Mouse (Mus musculus): ENCODE measurements at regions not wholly inside any gene's neighbourhood (a gene's known extent, or its start where the extent isn't known, plus 50 kb on each side); places are given as distances from the start of the nearest gene placed in this dataset.

- TF ChIP-seq FOSL1 (IDR thresholded peaks at IDR 0.05; ENCODE audit: insufficient read depth, low read length, poor library complexity, severe bottlenecking) = no peak
- TF ChIP-seq USF1 (IDR thresholded peaks at IDR 0.05; ENCODE audit: low read depth) = no peak
- no peak for TF ChIP-seq MYOD1 (IDR thresholded peaks at IDR 0.05; ENCODE audit: control insufficient read depth, insufficient read length, low read depth)
- TF ChIP-seq MYOG (IDR thresholded peaks at IDR 0.05; ENCODE audit: control insufficient read depth, extremely low read depth, insufficient read length) = no peak
- no peaks in the 10 kb centered on the region for H3K27me3 ChIP-seq (ENCODE audit: control insufficient read depth, insufficient read depth, insufficient read length)
- no peak overlapping the region for H3K4me3 ChIP-seq (ENCODE audit: insufficient read depth, poor library complexity, severe bottlenecking)
These were observed 279.8 kb upstream of the Tle1 start for GRCm38 (mm10) chr4:72480535-72480934.

GRCm38 (mm10) chr4:72469236-72469875 lies 268.6 kb upstream of the Tle1 start:
- Histone ChIP-seq H3K79me2 (ENCODE audit: control insufficient read depth, insufficient read depth) (no peaks in the 10 kb centered on the region), H3K4me3 (ENCODE audit: insufficient read depth, poor library complexity, severe bottlenecking) (no peak overlapping the region), H3K36me3 (ENCODE audit: control insufficient read depth, insufficient read depth) (no peaks in the 10 kb centered on the region), H3K27me3 (ENCODE audit: control insufficient read depth, insufficient read depth, insufficient read length) (no peaks in the 10 kb centered on the region), H3K79me3 (ENCODE audit: low read depth) (no peaks in the 10 kb centered on the region), H3ac (ENCODE audit: control insufficient read depth, insufficient read length, low read depth) (no peak overlapping the region)
- TF ChIP-seq MYOG (IDR thresholded peaks at IDR 0.05; ENCODE audit: control insufficient read depth, extremely low read depth, insufficient read length) (no peak), CTCF (IDR thresholded peaks at IDR 0.05; ENCODE audit: control insufficient read depth, insufficient read depth, insufficient read length) (no peak), FOSL1 (IDR thresholded peaks at IDR 0.05; ENCODE audit: insufficient read depth, low read length, poor library complexity, severe bottlenecking) (no peak), CEBPB (IDR thresholded peaks at IDR 0.05; ENCODE audit: low read depth) (no peak), USF1 (IDR thresholded peaks at IDR 0.05; ENCODE audit: low read depth) (no peak), MAX (IDR thresholded peaks at IDR 0.05) (no peak), MYOD1 (IDR thresholded peaks at IDR 0.05; ENCODE audit: control insufficient read depth, insufficient read length, low read depth) (no peak)

More at GRCm38 (mm10) chr4:72480535-72480934, 279.8 kb upstream of the Tle1 start:
- Histone ChIP-seq H3K79me3 (ENCODE audit: low read depth) (no peaks in the 10 kb centered on the region), H3K79me2 (ENCODE audit: control insufficient read depth, insufficient read depth) (no peaks in the 10 kb centered on the region), H3K36me3 (ENCODE audit: control insufficient read depth, insufficient read depth) (no peaks in the 10 kb centered on the region), H3ac (ENCODE audit: control insufficient read depth, insufficient read length, low read depth) (no peak overlapping the region)

GRCm38 (mm10) chr4:72444177-72444770 lies 243.6 kb upstream of the Tle1 start:
- no peak for TF ChIP-seq CTCF (IDR thresholded peaks at IDR 0.05; ENCODE audit: control insufficient read depth, insufficient read depth, insufficient read length)
- no peak for TF ChIP-seq CEBPB (IDR thresholded peaks at IDR 0.05; ENCODE audit: low read depth)
- no peak for TF ChIP-seq MAX (IDR thresholded peaks at IDR 0.05)
- no peak for TF ChIP-seq MYOD1 (IDR thresholded peaks at IDR 0.05; ENCODE audit: control insufficient read depth, insufficient read length, low read depth)
- no peak for TF ChIP-seq USF1 (IDR thresholded peaks at IDR 0.05; ENCODE audit: low read depth)
- no peak for TF ChIP-seq FOSL1 (IDR thresholded peaks at IDR 0.05; ENCODE audit: insufficient read depth, low read length, poor library complexity, severe bottlenecking)
- no peak for TF ChIP-seq MYOG (IDR thresholded peaks at IDR 0.05; ENCODE audit: control insufficient read depth, extremely low read depth, insufficient read length)
- Histone ChIP-seq H3ac (ENCODE audit: control insufficient read depth, insufficient read length, low read depth) (no peak overlapping the region), H3K4me3 (ENCODE audit: insufficient read depth, poor library complexity, severe bottlenecking) (no peak overlapping the region), H3K27me3 (ENCODE audit: control insufficient read depth, insufficient read depth, insufficient read length) (no peaks in the 10 kb centered on the region), H3K79me2 (ENCODE audit: control insufficient read depth, insufficient read depth) (no peaks in the 10 kb centered on the region), H3K36me3 (ENCODE audit: control insufficient read depth, insufficient read depth) (no peaks in the 10 kb centered on the region), H3K79me3 (ENCODE audit: low read depth) (no peaks in the 10 kb centered on the region)

- Histone ChIP-seq H3K4me3 (ENCODE audit: insufficient read depth, poor library complexity, severe bottlenecking) (no peak overlapping the region), H3K27me3 (ENCODE audit: control insufficient read depth, insufficient read depth, insufficient read length) (no peaks in the 10 kb centered on the region), H3K79me2 (ENCODE audit: control insufficient read depth, insufficient read depth) (no peaks in the 10 kb centered on the region), H3K36me3 (ENCODE audit: control insufficient read depth, insufficient read depth) (no peaks in the 10 kb centered on the region), H3K79me3 (ENCODE audit: low read depth) (no peaks in the 10 kb centered on the region), H3ac (ENCODE audit: control insufficient read depth, insufficient read length, low read depth) (no peak overlapping the region)
- TF ChIP-seq CTCF (IDR thresholded peaks at IDR 0.05; ENCODE audit: control insufficient read depth, insufficient read depth, insufficient read length) (no peak), FOSL1 (IDR thresholded peaks at IDR 0.05; ENCODE audit: insufficient read depth, low read length, poor library complexity, severe bottlenecking) (no peak), MYOD1 (IDR thresholded peaks at IDR 0.05; ENCODE audit: control insufficient read depth, insufficient read length, low read depth) (no peak), CEBPB (IDR thresholded peaks at IDR 0.05; ENCODE audit: low read depth) (no peak)
These were observed 236.6 kb upstream of the Tle1 start for GRCm38 (mm10) chr4:72437367-72437766.

- Histone ChIP-seq H3K36me3 (ENCODE audit: control insufficient read depth, insufficient read depth) (no peaks in the 10 kb centered on the region), H3ac (ENCODE audit: control insufficient read depth, insufficient read length, low read depth) (no peak overlapping the region), H3K27me3 (ENCODE audit: control insufficient read depth, insufficient read depth, insufficient read length) (no peaks in the 10 kb centered on the region), H3K79me2 (ENCODE audit: control insufficient read depth, insufficient read depth) (no peaks in the 10 kb centered on the region), H3K79me3 (ENCODE audit: low read depth) (no peaks in the 10 kb centered on the region), H3K4me3 (ENCODE audit: insufficient read depth, poor library complexity, severe bottlenecking) (no peak overlapping the region)
- TF ChIP-seq USF1 (IDR thresholded peaks at IDR 0.05; ENCODE audit: low read depth) (no peak), MYOD1 (IDR thresholded peaks at IDR 0.05; ENCODE audit: control insufficient read depth, insufficient read length, low read depth) (no peak), MYOG (IDR thresholded peaks at IDR 0.05; ENCODE audit: control insufficient read depth, extremely low read depth, insufficient read length) (no peak), FOSL1 (IDR thresholded peaks at IDR 0.05; ENCODE audit: insufficient read depth, low read length, poor library complexity, severe bottlenecking) (no peak), CEBPB (IDR thresholded peaks at IDR 0.05; ENCODE audit: low read depth) (no peak), CTCF (IDR thresholded peaks at IDR 0.05; ENCODE audit: control insufficient read depth, insufficient read depth, insufficient read length) (no peak), MAX (IDR thresholded peaks at IDR 0.05) (no peak)
These were observed 224.6 kb upstream of the Tle1 start for GRCm38 (mm10) chr4:72425316-72425715.

Measured in C2C12 (cell line).